Mouse (Mus musculus) neural tube, embryonic 12.5 days (tissue): ENCODE measurements around the gene H1f0. TPM values are rescaled to one million over a fixed set of nuclear protein-coding genes. Genes with fewer than 3 reads are reported as not detected.

Source experiments
- ATAC-seq: fragments of 200-750 bp; cut with Nextera tagmentation; 2 replicates; pipeline ENCODE4 v1.8.0; 2017; ENCODE audit warnings: low read depth, mild to moderate bottlenecking, moderate TSS enrichment, moderate library complexity; ENCODE audit not compliant: low FRiP score
- H3K27ac ChIP-seq: fragments of 300-500 bp; sonication (generic); 2 replicates; pipeline ENCODE4 v1.5.1; 2016
- H3K27me3 ChIP-seq: fragments of 300-500 bp; sonication (generic); replicated peaks from 2 replicates; pipeline ENCODE4 v1.6.1; 2016; ENCODE audit warnings: mild to moderate bottlenecking
- H3K36me3 ChIP-seq: fragments of 300-500 bp; sonication (generic); 2 replicates; pipeline ENCODE4 v1.6.1; 2016; ENCODE audit warnings: mild to moderate bottlenecking
- H3K4me1 ChIP-seq: fragments of 300-500 bp; sonication (generic); 2 replicates; pipeline ENCODE4 v1.6.1; 2016
- H3K4me2 ChIP-seq: fragments of 300-500 bp; sonication (generic); replicated peaks from 2 replicates; pipeline ENCODE4 v1.6.1; 2016; ENCODE audit warnings: mild to moderate bottlenecking
- H3K4me3 ChIP-seq: fragments of 300-500 bp; sonication (generic); 2 replicates; pipeline ENCODE4 v1.5.1; 2016
- H3K9ac ChIP-seq: fragments of 300-500 bp; sonication (generic); 2 replicates; pipeline ENCODE4 v1.6.1; 2016; ENCODE audit warnings: mild to moderate bottlenecking
- H3K9me3 ChIP-seq: fragments of 300-500 bp; sonication (generic); 2 replicates; pipeline ENCODE4 v1.6.1; 2016; ENCODE audit warnings: mild to moderate bottlenecking
- WGBS: fragments of 180-500 bp; shearing (Covaris S2); methylation state at CpG from one replicate; pipeline ENCODE4 v1.1.7; 2016; 5-methylcytosine and 5-hydroxymethylcytosine counted together
- polyA plus RNA-seq: library from polyadenylated mRNA; unstranded; fragments of >200 nt; fragmentation: Nextera tagmentation; extraction: Ambion mirVana; gene quantifications from 2 replicates; pipeline ENCODE4 v1.2.1, GENCODE M21; 2016

The H1f0 gene
- 487 and 528 TPM in 2 replicates for polyA plus RNA-seq

GRCm38 (mm10) chr15:79028237-79028738, at the start of gene H1f0:
TSS of gene H1f0 (plus strand) at chr15:79028450.
- H3K27me3 ChIP-seq, result no peaks in the 10 kb centered on the region
- H3K4me2 ChIP-seq, result peak within 1 kb of the TSS; percentile 99
- peak within 1 kb of the TSS; percentile 80 for H3K4me3 ChIP-seq
- H3K27ac ChIP-seq, result peak within 1 kb of the TSS; percentile 94
- peak within 1 kb of the TSS; percentile 100 for H3K9ac ChIP-seq
- H3K36me3 ChIP-seq, result no peaks in the 10 kb centered on the region
- H3K9me3 ChIP-seq, result no peaks in the 10 kb centered on the region
- H3K4me1 ChIP-seq, result peaks cover 45% of the 10 kb centered on the region
- under 1% methylated on average over 50 of the region's 58 CpGs for WGBS
- ATAC-seq, result peak; percentile 81

GRCm38 (mm10) chr15:78978875-78979274, 49.4 kb upstream of the H1f0 start:
- no peak for ATAC-seq
- H3K4me3 ChIP-seq, result no peak overlapping the region
- no peaks in the 10 kb centered on the region for H3K9me3 ChIP-seq
- no peak overlapping the region for H3K27ac ChIP-seq
- H3K36me3 ChIP-seq, result peaks cover 4% of the 10 kb centered on the region; the same call in 1 of the 2 replicates
- 40% methylated on average over 4 of the region's 4 CpGs for WGBS
- H3K27me3 ChIP-seq, result no peaks in the 10 kb centered on the region
- H3K4me1 ChIP-seq, result peaks cover 27% of the 10 kb centered on the region
- H3K9ac ChIP-seq, result no peak overlapping the region
- H3K4me2 ChIP-seq, result peak overlapping the region; percentile 30; the same call in 1 of the 2 replicates

GRCm38 (mm10) chr15:78980084-78980483, 48.2 kb upstream of the H1f0 start:
- H3K27me3 ChIP-seq, result no peaks in the 10 kb centered on the region
- H3K4me3 ChIP-seq, result no peak overlapping the region
- no peak overlapping the region for H3K27ac ChIP-seq
- no peak overlapping the region for H3K4me2 ChIP-seq
- H3K9ac ChIP-seq, result no peak overlapping the region
- H3K9me3 ChIP-seq, result no peaks in the 10 kb centered on the region
- WGBS, result 90% methylated on average over 4 of the region's 4 CpGs
- no peak for ATAC-seq
- H3K36me3 ChIP-seq, result no peaks in the 10 kb centered on the region
- H3K4me1 ChIP-seq, result peaks cover 34% of the 10 kb centered on the region

GRCm38 (mm10) chr15:78982658-78983435, 45.4 kb upstream of the H1f0 start:
- no peak overlapping the region; the same call in 1 of the 2 replicates for H3K27ac ChIP-seq
- peak; percentile 89 for ATAC-seq
- peak overlapping the region; percentile 95 for H3K4me2 ChIP-seq
- no peaks in the 10 kb centered on the region for H3K27me3 ChIP-seq
- peak overlapping the region; percentile 65 for H3K4me3 ChIP-seq
- H3K36me3 ChIP-seq, result no peaks in the 10 kb centered on the region; the same call in 1 of the 2 replicates
- H3K4me1 ChIP-seq, result peaks cover 36% of the 10 kb centered on the region
- peak overlapping the region; percentile 78 for H3K9ac ChIP-seq
- 1% methylated on average over 66 of the region's 67 CpGs for WGBS
- H3K9me3 ChIP-seq, result no peaks in the 10 kb centered on the region

- H3K4me2 ChIP-seq, result peak overlapping the region; percentile 95
- H3K9ac ChIP-seq, result peak overlapping the region; percentile 78
- no peaks in the 10 kb centered on the region for H3K27me3 ChIP-seq
- H3K9me3 ChIP-seq, result no peaks in the 10 kb centered on the region
- ATAC-seq, result peak; percentile 58
- peaks cover 41% of the 10 kb centered on the region for H3K4me1 ChIP-seq
- H3K36me3 ChIP-seq, result peaks cover 7% of the 10 kb centered on the region
- H3K27ac ChIP-seq, result no peak overlapping the region; the same call in 1 of the 2 replicates
- WGBS, result under 1% methylated on average over 21 of the region's 21 CpGs
- H3K4me3 ChIP-seq, result peak overlapping the region; percentile 65
Measured at GRCm38 (mm10) chr15:78983436-78984285, 44.6 kb upstream of the H1f0 start.

GRCm38 (mm10) chr15:78984286-78984778, 43.9 kb upstream of the H1f0 start:
- WGBS, result 40% methylated on average over 5 of the region's 5 CpGs
- Histone ChIP-seq H3K4me3 (peak overlapping the region; percentile 65; the same call in 1 of the 2 replicates), H3K27me3 (no peaks in the 10 kb centered on the region), H3K27ac (no peak overlapping the region), H3K4me2 (peak overlapping the region; percentile 95), H3K9ac (peak overlapping the region; percentile 78; the same call in 1 of the 2 replicates), H3K4me1 (peaks cover 36% of the 10 kb centered on the region), H3K9me3 (no peaks in the 10 kb centered on the region), H3K36me3 (peaks cover 11% of the 10 kb centered on the region)
- no peak for ATAC-seq

GRCm38 (mm10) chr15:78986536-78987220, 41.6 kb upstream of the H1f0 start:
- no peak overlapping the region for H3K9ac ChIP-seq
- H3K9me3 ChIP-seq, result no peaks in the 10 kb centered on the region
- no peaks in the 10 kb centered on the region for H3K27me3 ChIP-seq
- WGBS, result 77% methylated on average over 11 of the region's 11 CpGs
- peaks cover 33% of the 10 kb centered on the region for H3K4me1 ChIP-seq
- ATAC-seq, result no peak
- peaks cover 33% of the 10 kb centered on the region for H3K36me3 ChIP-seq
- no peak overlapping the region for H3K4me2 ChIP-seq
- H3K27ac ChIP-seq, result no peak overlapping the region
- H3K4me3 ChIP-seq, result no peak overlapping the region

- H3K4me2 ChIP-seq, result no peak overlapping the region
- no peak overlapping the region for H3K27ac ChIP-seq
- peaks cover 52% of the 10 kb centered on the region for H3K36me3 ChIP-seq
- WGBS, result 67% methylated on average over 14 of the region's 14 CpGs
- peaks cover 22% of the 10 kb centered on the region for H3K4me1 ChIP-seq
- no peak overlapping the region for H3K4me3 ChIP-seq
- no peaks in the 10 kb centered on the region for H3K9me3 ChIP-seq
- no peaks in the 10 kb centered on the region for H3K27me3 ChIP-seq
- ATAC-seq, result peak; percentile 49
- no peak overlapping the region for H3K9ac ChIP-seq
Measured at GRCm38 (mm10) chr15:78988499-78988971, 39.7 kb upstream of the H1f0 start.

GRCm38 (mm10) chr15:78989152-78990092, 38.8 kb upstream of the H1f0 start:
- H3K27me3 ChIP-seq, result no peaks in the 10 kb centered on the region
- H3K9ac ChIP-seq, result no peak overlapping the region
- peaks cover 61% of the 10 kb centered on the region for H3K36me3 ChIP-seq
- no peak overlapping the region for H3K4me3 ChIP-seq
- H3K4me1 ChIP-seq, result peaks cover 13% of the 10 kb centered on the region
- H3K27ac ChIP-seq, result no peak overlapping the region
- no peak for ATAC-seq
- 89% methylated on average over 14 of the region's 14 CpGs for WGBS
- H3K4me2 ChIP-seq, result no peak overlapping the region
- H3K9me3 ChIP-seq, result no peaks in the 10 kb centered on the region

GRCm38 (mm10) chr15:78990093-78990463, 38.2 kb upstream of the H1f0 start:
- no peaks in the 10 kb centered on the region for H3K27me3 ChIP-seq
- peaks cover 12% of the 10 kb centered on the region for H3K4me1 ChIP-seq
- H3K9me3 ChIP-seq, result no peaks in the 10 kb centered on the region
- no peak overlapping the region for H3K9ac ChIP-seq
- 96% methylated on average over 9 of the region's 9 CpGs for WGBS
- H3K36me3 ChIP-seq, result peaks cover 66% of the 10 kb centered on the region
- H3K4me2 ChIP-seq, result no peak overlapping the region
- H3K27ac ChIP-seq, result no peak overlapping the region
- no peak for ATAC-seq
- no peak overlapping the region for H3K4me3 ChIP-seq
